Mouse (Mus musculus): Measurements from ENCODE around the gene Prkacb.

- TF ChIP-seq CTCF (IDR thresholded peaks at IDR 0.05; ENCODE audit: low read depth, low read length): no peak
- no peak for TF ChIP-seq POLR2A (IDR thresholded peaks at IDR 0.05; ENCODE audit: extremely low read depth, insufficient read depth, low read length)
Measured at GRCm38 (mm10) chr3:146784233-146784632, 28.6 kb downstream of the Prkacb start.

Measured in liver, adult 2 months (tissue).